Mouse (Mus musculus): ENCODE results near the gene Map4k1.

The Map4k1 gene

DNA sequence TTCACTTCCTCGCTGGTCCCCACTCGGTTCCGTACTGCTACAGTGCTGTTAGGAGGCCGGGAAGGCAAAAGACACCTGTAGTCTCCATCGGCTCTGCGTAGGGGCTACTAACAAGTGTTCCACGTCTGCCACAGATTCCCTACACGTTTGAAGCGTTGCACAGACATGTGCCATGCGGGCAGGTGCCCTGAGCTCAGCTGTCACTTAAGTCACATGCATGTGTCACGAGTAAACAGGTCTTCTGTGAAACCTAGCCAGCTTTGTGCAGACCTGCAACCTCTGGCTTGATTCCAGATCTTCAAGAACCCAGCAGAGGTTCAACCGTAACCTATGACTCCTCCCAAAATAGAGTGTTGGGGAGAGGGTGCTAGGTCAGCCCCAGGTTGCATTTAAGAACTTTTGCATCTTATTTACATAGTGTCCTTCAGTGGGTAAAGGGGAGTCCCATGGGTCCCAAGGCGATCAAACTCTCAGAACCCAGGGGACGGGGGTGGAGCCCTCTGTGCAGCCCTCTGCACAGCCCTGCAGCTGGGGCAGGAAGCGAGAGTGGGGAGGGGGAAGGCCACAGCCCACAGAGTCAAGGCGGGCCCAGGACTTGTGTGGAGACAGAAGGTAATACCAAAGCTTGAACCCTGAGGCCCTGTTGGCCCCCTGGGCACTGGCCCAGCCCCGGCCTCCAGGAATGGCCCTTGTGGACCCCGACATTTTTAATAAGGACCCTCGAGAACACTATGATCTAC is 594 bp downstream of the Map4k1 start:
- peak in 1 of 2 experiments; percentile 32 for DNase-seq

DNA sequence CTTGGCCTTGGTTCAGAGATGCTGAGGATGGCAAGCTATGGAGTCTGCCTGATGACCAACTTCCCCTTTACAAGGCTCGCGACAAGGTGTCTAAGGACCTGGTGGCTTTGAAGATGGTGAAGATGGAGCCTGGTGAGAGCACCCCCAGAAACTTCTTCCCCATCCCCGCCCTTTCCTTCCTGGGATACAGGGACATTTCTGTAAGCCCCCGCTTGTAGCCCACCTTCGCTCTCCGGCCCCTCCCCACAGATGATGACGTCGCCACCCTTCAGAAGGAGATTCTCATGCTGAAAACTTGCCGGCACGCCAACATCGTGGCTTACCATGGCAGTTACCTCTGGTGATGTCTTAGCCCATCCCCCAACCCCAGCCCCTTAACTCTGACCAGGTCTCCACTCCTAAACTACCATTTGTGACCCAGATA is 1.3 kb downstream of the Map4k1 start:
- peak in 1 of 2 experiments; percentile 30 for DNase-seq

GRCm38 (mm10) chr7:28983849-28984248 is 2.0 kb downstream of the Map4k1 start:
- DNase-seq: no peak

- DNase-seq: no peak
Measured at GRCm38 (mm10) chr7:28984452-28984851, 2.6 kb downstream of the Map4k1 start.

DNA sequence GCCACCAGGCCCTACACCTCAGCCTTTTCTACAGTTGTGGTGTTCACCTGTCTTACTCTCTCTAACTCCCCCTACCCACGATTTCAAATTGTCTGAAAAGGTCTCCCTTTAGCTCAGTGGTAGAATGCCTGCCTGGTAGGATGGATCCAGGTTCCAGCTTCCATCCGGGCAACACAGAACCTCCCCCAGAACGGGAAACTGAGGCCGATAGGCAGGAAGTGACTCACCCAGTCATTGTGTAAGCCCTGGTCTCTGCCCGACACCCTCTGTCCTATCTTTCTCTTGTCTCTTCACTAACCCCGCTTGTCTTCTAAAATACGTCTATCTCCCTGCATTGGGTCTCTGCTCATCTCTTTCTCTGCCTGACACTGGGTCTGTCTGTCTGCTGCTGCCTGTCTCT is 3.4 kb downstream of the Map4k1 start:
- DNase-seq: no peak

DNA sequence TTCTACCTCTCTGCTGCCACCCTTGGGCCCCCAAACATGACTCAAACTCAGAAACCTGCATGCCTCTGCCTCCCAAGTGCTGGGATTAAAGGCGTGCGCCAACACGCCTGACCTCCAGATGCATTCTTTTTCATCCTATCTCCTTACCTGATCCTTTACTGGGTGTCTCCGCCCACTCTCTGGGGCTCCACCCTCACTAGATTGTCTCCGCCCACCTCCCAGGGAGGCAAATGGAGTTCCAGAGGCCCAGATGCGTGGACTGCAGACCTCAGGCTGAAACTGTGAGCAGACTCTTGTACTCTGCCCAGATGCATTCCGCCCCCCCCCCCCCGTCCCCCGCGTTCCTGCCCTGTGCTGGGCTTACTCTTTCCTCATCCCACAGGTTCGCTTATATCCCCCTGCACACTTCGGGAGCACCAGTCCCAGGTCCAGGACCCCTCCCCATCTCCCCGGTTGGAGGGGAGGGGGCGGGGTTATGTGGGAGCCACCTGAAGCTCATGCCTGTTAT is 9.0 kb downstream of the Map4k1 start:
- DNase-seq: no peak

- DNase-seq: no peak
Measured at GRCm38 (mm10) chr7:28991616-28992015, 9.8 kb downstream of the Map4k1 start.

DNA sequence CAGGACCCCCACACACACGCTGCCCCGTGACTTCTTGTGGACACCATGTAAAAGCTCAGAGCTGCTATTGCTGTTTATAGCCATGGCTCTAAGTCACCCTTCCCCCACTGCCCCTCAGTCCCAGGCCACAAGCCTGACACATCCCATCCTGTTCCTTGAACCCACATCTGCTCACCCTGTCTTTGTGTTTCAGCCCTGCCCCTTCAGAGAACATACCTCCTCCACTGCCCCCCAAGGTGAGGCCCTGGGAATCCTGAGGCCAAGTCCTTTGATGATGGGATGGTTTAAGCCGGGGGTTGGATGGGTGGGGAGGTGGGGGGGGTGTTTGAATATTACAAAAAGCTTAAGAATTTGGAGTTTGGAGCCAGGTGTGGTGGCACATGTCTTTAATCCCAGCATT is 11.1 kb downstream of the Map4k1 start:
- DNase-seq: no peak

DNA sequence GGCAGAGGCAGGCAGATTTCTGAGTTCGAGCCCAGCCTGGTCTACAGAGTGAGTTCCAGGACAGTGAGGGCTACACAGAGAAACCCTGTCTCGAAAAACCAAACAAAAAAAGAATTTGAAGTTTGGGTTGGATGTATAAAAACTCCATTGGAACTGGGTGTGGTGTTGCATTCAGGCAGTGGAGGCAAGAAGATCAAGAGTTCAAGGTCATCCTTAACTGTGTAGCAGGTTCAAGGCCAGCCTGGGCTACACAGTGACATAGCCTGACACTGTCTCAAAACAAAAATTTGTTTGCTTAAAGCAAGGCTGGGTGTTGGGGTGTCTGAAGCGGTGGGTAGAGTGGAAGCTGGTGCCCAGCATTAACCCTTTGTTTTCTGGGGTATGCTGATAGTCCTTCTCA is 11.6 kb downstream of the Map4k1 start:
- no peak for DNase-seq

DNA sequence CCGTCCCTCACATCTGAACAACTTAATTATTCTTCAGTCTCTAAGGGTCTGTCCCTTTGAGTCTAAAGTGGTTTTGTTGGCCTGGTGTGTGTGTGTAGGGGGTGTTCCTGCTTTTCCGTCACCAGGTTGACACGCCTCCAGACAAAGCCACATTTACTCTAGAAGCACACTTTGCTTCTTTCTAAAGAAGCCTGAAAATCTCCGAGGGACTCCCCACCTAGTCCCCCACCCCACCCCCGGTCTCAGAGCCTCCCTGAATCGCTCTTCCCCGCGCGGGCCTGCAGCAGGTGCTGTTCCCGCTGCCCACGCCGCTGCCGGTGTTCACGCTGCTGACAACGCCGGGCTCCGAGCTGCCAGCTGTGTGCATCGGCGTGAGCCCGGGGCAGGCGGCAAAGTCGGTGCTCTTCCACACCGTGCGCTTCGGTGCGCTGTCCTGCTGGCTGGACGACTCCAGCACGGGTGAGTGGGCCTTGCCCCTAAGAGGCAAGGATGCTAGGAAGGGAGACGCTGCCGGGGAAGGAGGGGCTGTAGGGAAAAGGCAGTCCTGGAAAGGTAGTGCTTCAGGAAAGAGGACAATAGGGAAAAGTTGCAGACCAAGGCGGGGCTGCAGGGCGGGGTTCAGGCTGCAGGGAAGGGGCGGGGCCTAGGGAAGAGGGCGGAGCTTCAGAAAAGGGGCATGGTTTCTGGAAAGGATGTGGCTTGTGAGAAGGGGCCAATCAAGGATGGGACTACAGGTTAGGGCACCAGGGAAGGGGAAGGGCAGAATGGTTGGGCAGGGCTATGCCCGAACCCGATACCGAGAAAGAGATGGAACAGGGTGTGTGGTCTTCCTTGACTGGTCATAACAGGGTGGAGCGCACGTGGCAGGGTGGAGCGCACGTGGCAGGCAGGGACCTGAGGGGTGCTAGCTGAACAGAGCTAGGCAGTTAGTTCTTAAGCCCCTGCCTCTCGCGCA is 19.1 kb downstream of the Map4k1 start:
- DNase-seq: peak; percentile 54 to 68

GRCm38 (mm10) chr7:29007224-29008101 is 25.6 kb downstream of the Map4k1 start:
- DNase-seq: no peak

GRCm38 (mm10) chr7:29008171-29008570 is 26.3 kb downstream of the Map4k1 start:
- no peak for DNase-seq

DNA sequence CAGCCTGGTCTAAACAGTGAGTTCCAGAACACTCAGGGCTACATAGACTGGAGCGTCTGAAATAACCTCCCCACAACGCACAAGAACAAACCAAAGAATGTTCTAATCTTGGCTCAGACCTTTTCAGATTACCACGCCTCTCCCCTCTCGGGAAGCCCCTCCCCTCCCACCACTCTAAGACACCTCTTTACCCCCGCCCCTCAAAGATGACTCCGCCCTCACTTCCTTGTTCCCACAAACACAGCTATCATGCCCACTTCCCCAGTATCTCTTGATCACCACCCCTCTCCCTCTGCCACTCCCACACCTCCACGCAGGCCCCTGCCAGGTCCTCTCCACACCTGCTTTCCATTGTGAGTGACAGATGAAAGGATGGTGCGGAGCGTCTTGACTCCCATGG is 26.9 kb downstream of the Map4k1 start:
- DNase-seq: no peak

DNA sequence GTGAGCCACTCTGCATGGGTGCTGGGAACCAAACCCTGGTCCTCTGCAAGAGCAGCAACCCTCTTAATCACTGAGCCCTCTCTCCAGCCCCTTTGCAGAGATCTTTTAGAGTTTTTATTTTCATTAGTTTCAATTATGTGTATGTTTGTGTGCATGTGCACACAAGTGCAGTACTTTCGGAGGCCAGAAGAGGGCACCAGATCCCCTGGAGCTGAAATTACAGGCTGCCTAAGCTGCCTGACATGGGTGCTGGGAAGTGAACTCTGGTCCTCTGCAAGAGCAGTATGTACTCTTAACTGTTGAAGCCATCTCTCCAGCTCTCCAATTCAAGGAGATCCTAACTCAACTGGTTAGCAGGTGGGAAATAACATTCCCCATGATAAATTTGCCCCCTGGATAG is 33.1 kb downstream of the Map4k1 start:
- DNase-seq: no peak

- DNase-seq: no peak
Measured at GRCm38 (mm10) chr7:29016440-29016839, 34.6 kb downstream of the Map4k1 start.

DNA sequence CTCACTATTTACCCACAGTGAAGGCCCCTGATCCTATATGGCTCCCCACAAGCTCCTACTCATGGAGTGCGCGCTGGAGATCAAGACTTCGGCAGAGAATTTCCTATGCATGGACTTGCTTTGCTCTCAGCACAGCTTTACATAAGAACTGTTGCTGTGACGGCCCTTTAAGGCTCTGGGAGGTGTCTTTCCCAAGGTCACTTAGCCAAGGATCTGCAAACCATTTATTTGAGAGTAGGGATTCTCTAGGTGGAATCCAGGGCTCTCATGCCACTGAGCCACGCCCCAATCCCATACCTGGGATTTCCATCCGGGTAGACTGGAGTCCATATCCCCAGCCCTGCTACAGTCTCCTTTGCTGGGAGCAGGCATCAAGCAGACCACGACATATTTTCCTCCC is 35.4 kb downstream of the Map4k1 start:
- DNase-seq: no peak

- peak; percentile 51 to 59 for DNase-seq
Measured at GRCm38 (mm10) chr7:29019447-29020220, 37.8 kb downstream of the Map4k1 start.

DNA sequence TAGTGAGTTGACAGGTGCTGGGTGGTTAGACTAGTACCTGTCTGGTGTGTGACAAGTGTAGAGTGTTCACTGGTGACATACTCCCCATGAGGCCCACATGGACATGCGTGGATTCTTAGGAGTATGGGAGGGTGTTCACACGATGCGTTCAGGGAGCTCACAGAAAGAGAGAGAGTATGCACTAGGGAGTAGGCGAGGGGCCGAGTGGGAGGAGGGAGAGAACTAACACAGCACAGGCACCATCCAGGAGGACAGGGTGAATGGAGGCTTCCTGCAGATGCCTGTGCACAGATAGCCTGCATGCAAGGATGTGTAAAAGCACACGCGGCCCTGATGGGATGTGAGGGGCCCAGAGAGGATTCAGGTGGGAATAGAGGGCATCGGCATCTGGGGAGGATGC is 40.6 kb downstream of the Map4k1 start:
- DNase-seq: no peak

GRCm38 (mm10) chr7:29023514-29023913 is 41.7 kb downstream of the Map4k1 start:
- DNase-seq: no peak

DNA sequence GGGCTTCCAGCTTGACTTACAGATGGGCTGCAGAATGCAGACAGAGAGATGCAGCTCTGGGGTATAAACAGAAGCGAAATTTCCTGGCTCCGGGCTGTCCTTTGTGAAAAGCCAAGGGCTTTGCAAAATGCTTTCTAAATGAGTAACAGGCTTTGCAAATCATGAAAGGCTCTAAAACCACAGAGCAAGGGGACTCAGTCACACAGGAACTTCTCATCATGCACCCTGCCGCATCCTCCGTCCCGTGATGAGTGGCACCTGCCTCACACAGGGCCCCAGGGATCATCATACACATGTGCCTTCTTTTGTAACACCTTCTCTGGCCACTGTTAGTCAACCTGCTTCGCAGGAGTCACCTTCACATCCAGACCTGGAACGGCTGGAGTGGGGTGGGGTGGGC is 43.7 kb downstream of the Map4k1 start:
- DNase-seq: no peak

DNA sequence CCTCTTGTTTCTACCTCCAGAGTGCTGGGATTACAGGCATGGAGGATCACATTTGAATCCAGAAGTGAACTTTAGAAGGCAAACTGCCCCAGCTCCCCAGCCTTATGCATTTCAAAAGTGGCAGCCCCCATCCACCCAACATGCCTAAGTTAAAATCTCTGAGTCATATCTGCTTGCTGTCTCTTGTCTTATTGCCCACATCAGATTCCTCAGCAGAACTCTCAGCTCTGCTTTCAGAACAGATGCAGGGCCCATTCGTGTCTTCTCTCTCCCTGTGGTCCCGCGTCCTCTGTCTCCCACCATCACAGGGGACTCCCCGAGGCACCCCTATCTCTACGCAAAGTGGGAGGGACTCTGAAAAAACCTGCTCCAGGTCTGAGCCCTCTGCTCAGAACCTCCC is 44.3 kb downstream of the Map4k1 start:
- no peak for DNase-seq

DNA sequence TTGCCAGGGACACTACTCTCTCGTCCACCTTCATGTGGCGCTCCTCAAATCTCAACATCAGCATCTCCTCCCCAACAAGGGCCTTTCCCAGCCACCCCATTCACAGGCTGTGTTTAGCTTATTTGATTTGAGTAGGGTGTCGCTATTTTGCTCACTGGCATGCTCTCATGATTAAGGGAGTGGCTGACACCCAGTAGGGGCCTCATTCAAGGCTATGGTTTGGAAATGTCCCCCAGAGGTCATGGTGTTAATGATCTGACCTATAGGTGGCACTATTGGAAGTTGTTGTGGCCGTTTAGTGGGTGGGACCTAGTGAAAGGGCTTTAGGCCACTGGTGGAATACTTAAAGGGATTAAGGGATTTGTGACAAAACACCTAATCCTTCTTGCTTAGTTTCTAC is 45.0 kb downstream of the Map4k1 start:
- DNase-seq: no peak
